Mouse (Mus musculus): ENCODE measurements around the gene Spcs3. TPM values are rescaled to one million over a fixed set of nuclear protein-coding genes. Genes with fewer than 3 reads are reported as not detected.
A peak's percentile ranks its signal among the peaks of the same experiment; 100 is the strongest.
"Not testable (repeated sequence)": the region's sequence is repeated elsewhere in the genome, so short reads cannot be mapped to it uniquely, and the experiment has no call there.

Spcs3 gene
- total RNA-seq (2021), result 10 to 100 TPM; 22.8 to 28.2 TPM
- long read RNA-seq, experiment 1, transcript Spcs3-201 (5 exons, 3,466 nt), result major isoform, 77 of 82 reads
- long read RNA-seq, experiment 1, partial matches to known transcripts, result 1 of 82 reads
- long read RNA-seq, experiment 1, other reads (novel, unspliced or antisense), result 4 of 82 reads
- long read RNA-seq, experiment 2, transcript Spcs3-201 (5 exons, 3,466 nt), result major isoform, 46 of 50 reads
- long read RNA-seq, experiment 2, partial matches to known transcripts, result 1 of 50 reads
- long read RNA-seq, experiment 2, other reads (novel, unspliced or antisense), result 3 of 50 reads

DNA sequence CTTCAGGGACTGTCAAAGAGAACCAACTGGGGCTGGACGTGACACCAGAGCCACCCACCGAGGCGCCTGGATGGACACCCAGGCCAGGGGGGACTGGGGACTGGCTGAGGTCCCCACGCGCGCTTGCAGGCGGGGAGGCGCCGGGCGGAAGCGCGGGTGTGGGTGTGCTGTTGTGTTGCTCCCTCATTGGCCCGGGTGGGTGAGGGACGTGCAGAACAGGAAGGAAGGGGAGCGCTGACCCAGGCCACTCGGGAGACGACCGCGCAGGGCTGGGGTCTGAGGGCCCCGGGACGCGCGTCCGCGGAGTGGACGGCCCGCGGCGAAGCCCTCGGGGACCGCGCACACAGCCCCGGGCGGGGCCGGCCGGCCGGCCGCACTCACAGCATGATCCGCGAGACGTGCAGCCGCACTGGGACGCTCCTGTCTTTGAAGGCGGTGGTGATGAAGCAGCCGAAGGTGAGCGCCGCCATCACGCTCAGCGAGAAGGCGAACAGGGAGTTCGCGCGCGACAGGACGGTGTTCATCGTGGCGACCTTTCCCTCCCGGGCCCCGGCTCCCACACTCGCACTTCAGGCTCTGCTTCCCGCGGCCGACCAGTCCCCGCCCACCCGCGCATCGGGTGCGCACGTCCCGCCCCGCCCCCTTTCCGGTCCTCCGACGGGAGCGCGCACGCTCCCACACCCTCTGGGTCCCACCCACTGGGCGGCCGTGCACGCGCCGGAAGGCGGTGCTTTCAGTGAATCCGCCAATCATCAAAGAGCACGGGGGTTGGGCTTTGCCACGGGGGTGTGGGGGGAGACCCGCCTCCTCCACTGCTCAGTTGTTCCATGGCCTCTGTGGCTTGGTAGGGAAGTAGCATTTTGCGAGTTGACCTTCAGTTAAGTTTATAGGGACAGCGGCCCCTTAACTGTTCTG, at the start of gene Spcs3, which contains the start of gene Asb5:
Gene Spcs3, minus strand, starts transcription at position 617 of the 915 bp plus-strand sequence.
Gene Asb5, plus strand, starts transcription at position 199 of the 915 bp plus-strand sequence.
- peak; percentile 97 for DNase-seq

DNA sequence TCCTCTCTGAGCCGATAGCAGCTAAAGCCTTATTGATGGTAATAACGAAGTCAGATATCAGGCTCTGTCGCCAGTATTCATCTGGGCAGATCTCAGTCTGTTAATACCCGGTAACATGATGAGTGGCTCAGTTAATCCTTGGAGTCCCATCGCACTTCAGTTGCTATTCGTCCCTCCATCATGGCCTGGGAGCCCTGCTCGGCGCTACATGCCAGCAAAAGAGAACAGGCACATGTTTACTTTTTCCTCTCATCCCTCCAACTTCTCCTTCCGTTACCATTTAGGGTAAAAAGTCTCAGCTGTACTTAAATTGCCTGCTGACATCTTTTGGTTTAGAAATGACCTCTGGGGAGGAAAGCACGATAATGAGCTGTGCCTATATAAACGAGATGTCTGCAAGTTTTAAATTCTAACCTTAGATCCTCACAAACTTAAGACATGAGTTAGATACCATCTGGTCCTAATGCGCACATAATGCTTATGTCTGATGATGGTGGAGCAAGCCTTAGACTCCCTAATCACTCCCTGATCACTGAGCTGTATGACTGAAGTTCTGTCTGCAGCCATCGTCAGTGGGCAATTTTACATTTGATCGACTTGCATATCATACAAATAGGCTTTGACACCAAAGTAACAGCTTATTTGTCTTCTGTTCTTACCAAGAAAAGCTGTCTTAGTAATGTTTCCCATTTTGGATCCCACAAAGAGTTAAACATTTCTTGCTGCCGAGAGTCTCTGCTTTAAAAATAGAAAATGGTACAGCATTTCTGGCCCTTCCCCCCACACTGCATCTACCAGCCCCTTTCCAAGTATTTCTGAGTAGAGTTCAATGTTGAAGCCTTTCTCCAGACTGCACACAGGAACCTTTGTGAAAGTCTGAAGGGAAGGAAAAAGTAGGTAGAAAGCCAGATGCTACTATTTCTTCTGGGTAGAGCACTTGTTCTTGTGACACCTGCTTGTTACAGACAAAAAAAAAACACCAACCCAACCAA, 41.1 kb upstream of the Spcs3 start:
- DNase-seq, result no peak

DNA sequence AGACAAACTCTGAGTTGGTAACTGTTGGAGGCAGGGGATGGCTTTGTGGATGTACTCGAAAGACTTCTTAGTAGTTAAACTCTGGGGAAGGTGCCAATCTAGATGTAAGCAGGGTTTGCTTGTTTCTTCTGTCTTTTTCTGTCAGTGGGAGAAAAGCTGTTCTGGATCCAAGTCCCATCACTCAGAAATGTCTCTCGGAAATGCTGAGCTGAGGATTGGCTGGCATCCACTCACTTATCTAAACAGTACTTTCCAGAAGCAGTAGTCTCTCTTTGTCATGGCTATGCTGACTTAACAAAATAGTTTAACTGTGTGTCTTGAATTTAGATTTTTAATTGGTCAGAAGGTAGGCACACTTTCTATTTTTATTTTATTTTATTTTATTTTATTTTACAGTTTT, 37.4 kb upstream of the Spcs3 start:
- DNase-seq, result no peak

DNA sequence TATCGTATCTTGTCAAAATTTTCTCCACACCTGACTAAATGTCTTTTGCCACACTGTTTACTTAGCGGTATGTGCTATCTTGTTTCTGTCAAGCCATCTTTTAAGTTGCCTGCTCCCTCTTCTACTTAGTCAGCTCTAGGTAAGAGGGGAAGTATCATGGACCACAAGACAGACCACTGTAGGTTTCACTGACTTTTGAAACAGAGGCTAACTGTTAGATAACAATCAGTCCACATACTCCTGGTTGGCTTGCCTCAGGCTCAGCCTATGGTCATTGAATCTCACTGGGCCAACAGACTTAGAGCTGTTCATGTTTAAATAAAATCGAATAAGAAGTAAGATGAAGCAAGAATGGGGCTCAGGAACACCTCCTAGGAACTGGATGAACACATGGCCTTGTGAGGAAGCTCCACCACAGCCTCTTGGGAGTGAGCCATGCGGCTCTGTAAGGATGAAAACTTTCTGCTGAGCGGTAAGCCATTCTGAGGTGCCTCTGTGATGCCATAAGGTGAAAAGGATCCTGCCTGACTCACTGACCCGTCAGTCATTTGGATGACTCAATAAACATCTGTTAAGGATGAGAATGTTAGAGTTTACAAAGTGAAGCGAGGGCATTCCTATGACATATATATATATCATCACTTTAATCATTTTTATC, 35.9 kb upstream of the Spcs3 start:
- DNase-seq, result no peak

DNA sequence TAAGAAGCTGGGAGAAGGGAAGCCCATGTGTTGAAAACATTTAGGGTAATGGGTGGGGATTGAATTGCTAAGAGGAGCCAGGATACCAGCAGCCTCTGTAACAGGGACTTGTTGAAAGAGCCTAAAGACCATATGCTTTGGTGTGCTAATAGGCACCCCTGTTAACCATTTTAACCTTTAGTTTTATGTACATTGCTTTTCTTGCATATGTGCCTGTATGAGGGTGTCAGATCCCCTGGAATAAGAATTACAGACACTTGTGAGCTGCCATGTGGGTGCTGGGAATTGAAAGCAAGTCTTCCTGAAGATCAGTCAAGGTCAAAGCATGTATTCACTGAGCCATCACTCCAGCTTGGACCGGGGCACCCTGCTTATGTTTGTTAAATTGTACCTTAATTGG, 35.4 kb upstream of the Spcs3 start:
- DNase-seq, result no peak

DNA sequence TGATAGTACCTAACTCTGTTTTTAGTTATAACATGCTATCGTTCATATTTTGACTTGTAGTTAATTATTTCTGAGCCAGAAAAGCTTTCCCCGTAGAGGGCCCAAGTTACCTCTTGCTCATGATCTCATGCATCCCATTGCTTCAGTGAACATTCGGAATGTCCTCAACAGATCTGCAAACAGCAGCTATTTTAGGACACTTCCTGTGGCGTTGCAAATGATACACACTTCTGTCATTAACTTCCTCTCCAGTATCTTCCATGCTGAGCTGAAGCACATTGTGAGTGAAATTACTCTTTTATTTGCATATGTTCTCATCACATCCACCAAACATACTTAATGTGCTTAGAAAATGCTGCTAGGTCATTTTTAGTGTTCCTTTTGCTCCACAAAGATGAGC, 32.3 kb upstream of the Spcs3 start:
- no peak for DNase-seq

- DNase-seq, result no peak
Measured at GRCm38 (mm10) chr8:54554921-54555320, 25.1 kb upstream of the Spcs3 start.

DNA sequence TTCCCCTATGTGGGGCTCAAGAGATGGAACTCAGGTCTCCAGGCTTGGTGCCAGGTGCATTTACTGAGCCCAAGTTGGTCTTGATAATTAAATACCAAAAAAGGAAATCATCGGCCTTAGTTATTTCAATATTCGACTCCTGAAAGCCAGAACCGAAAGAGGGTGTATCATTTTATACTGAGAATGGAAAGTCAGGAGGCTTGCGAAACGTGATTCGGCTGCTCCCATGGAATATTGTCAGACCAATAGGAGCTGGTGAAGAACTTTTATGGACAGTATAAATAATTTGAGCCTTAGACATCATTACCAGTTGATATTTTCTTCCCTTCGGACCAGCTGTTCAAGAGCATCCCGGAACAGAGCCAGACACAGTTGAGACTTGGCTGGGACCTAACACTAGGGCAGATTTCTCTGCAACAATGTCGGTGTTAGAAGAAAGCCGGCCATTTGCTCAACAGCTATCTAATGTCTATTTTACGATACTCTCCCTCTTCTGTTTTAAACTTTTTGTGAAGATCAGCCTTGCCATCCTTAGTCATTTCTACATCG, 20.3 kb upstream of the Spcs3 start:
- DNase-seq, result peak; percentile 45

DNA sequence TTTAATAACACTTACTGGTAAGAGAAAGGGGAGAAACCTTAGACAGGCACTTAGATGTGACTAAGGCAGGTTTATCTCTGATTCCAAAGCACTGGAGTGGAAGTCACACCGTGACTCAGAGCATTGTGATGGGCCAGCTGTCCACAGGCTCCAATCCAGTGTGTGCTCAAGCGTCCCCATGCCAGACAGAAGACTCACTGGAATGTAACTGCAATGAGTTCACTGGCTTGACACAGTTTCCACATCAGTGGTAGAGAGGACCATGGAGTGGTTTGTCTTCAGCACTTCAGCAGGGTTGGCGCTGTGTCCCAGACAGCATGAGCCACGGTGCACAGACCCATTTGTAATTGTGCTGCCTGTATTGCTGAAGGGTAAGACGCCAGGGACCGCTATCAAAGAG, 18.6 kb upstream of the Spcs3 start:
- DNase-seq, result peak; percentile 6

GRCm38 (mm10) chr8:54541331-54541730, 11.5 kb upstream of the Spcs3 start:
- DNase-seq, result no peak

GRCm38 (mm10) chr8:54537285-54537684, 7.5 kb upstream of the Spcs3 start:
- DNase-seq, result no peak

DNA sequence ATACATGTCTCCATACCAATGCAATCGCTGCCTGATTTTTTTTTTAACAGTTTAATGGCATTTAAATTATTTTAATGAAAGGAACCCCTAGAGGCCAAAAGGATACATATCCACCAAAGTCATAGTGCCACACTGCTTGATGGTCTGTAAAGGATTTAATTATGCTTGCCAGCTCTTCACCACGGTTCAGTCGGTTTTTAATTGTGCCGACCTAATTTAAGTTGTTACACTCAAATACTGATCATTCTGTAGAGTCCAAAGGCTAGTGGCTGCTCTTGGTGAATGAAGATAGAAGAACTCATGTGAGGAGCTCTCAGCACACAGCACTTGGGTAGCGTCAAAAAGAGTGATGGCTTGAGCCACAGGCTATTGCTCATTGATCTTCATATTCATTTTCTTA, 5.4 kb upstream of the Spcs3 start:
- DNase-seq, result no peak

DNA sequence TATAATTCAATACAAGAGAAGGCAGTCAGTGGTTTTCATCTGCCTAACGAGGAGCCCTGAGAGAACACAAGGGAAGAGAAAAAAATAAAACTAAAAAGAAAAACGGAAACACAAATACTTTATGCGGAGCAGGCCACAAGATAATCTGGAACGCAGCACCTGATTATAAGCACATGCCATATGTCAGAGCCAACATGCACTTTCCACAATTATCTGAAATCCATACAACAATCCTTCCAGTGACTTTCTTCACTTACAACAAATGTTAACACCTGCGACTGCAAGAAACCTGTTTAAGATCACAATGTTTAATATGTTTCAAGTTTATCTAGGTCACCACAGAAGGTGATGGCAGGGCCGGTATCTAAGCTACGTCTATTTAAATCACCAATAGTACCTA, 1.2 kb downstream of the Spcs3 start:
- no peak for DNase-seq

DNA sequence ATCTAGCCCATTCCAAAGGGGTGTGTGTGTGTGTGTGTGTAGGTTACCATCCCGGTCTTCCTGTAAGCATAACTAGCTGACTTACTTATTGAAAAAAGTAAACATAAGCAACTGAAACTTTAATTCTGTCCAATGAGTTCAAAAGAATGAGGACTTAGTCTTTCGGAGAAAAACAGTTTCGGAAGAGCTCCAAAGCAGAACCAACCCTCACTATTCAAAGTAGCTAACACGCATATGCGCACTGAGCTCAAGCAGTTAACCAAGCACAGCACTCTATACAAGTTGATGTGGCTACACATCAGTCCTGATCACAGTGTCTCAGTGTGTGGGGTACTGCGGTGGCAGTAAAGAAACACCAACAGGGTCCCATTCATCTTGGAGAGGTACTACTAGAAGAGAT, 3.1 kb downstream of the Spcs3 start:
- DNase-seq, result no peak

DNA sequence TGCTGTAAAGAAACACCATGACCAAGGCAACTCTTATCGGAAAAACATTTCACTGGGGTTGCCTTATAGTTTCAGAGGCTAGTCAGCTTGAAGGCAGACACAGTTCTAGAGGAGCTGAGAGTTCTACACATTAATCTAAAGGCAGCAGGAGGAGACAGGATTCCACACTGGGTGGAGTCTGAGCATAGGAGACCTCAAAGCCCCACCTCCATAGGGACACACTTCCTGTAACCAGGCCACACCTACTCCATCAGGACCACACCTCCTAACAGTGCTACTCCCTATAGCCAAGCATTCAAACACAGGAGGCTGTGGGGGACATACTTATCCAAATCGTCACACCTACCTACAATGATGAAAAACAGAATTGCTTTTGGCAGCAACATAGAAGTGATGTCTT, 4.2 kb downstream of the Spcs3 start:
- DNase-seq, result no peak

GRCm38 (mm10) chr8:54520516-54520915, 9.3 kb downstream of the Spcs3 start:
- no peak for DNase-seq

DNA sequence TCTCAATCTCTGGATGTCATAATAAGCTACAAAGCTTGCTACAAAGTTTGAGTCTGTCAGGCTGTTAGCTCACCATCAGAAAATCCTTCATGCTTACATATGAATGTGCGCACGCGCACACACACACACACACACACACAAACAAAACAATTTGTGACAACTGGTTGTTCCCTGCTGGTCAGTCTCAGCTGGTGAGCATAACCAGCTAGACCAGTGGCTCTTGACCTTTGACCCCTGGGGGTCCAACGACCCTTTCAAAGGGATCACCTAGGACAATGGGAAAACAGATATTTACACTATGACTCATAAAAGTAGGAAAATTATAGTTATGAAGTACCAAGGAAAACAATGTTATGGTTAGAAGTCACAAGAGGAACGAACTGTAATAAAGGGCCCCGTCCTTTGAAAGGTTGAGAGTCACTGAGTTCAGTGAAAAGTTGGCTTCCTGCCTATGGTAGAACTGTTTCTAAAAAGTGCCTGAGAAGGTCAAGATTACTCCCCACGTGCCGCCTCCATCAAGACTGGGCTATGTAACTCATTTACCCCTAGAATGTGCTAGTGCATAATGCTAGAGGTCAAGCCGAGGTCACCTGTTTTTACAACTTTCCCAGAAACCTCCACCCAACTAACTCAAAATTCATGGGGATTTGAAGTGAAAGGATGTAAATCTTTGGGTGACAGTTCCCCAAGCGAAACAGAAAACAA, 10.9 kb downstream of the Spcs3 start:
- no peak for DNase-seq

GRCm38 (mm10) chr8:54512200-54512599, 17.6 kb downstream of the Spcs3 start:
- DNase-seq, result not testable (repeated sequence)

GRCm38 (mm10) chr8:54511791-54512190, 18.0 kb downstream of the Spcs3 start:
- no peak for DNase-seq

GRCm38 (mm10) chr8:54509221-54509721, 20.5 kb downstream of the Spcs3 start:
- no peak for DNase-seq
